Mouse (Mus musculus) CH12.LX (cell line): ENCODE measurements around the gene Sh3tc1.

ENCODE experiments used
- CHD2 ChIP-seq: IDR thresholded peaks from 2 replicates; pipeline ENCODE4 v1.6.1; 2011; ENCODE audit warnings: low read length, improper control_type of control experiment
- CTCF ChIP-seq, 2 experiments: IDR thresholded peaks in 1 of 2; conservative IDR thresholded peaks in 1 of 2; 2 replicates each; pipeline ENCODE4 v1.5.1; 2011 to 2012; ENCODE audit warnings: low read depth in 2 of 2, low read length in 2 of 2, improper control_type of control experiment in 1 of 2, inconsistent platforms in 1 of 2, mild to moderate bottlenecking in 1 of 2, moderate library complexity in 1 of 2
- ELF1 ChIP-seq: IDR thresholded peaks from 2 replicates; pipeline ENCODE4 v1.6.1; 2014; ENCODE audit warnings: low read depth, mild to moderate bottlenecking, inconsistent platforms, low read length, improper control_type of control experiment
- HCFC1 ChIP-seq: IDR thresholded peaks from 2 replicates; pipeline ENCODE4 v1.6.1; 2012; ENCODE audit warnings: low read depth, mild to moderate bottlenecking, inconsistent platforms, low read length, improper control_type of control experiment
- MAX ChIP-seq: IDR thresholded peaks from 2 replicates; pipeline ENCODE4 v1.6.1; 2011; ENCODE audit warnings: low read length, improper control_type of control experiment
- MXI1 ChIP-seq: IDR thresholded peaks from 2 replicates; pipeline ENCODE4 v1.6.1; 2011; ENCODE audit warnings: mild to moderate bottlenecking, low read depth, low read length, improper control_type of control experiment
- NRF1 ChIP-seq: IDR thresholded peaks from 2 replicates; pipeline ENCODE4 v1.6.1; 2014; ENCODE audit warnings: low read depth, mild to moderate bottlenecking, inconsistent platforms, low read length, improper control_type of control experiment, moderate library complexity
- POLR2A ChIP-seq: IDR thresholded peaks from 2 replicates; pipeline ENCODE4 v1.6.1; 2011; ENCODE audit warnings: low read depth, mild to moderate bottlenecking, improper control_type of control experiment, low read length
- UBTF ChIP-seq: IDR thresholded peaks from 2 replicates; pipeline ENCODE4 v1.6.1; 2012; ENCODE audit warnings: low read depth, mild to moderate bottlenecking, inconsistent platforms, low read length, improper control_type of control experiment, moderate library complexity

GRCm38 (mm10) chr5:35655753-35656485, 83.9 kb downstream of the Sh3tc1 start:
- no peak for TF ChIP-seq MXI1
- no peak for TF ChIP-seq CHD2
- no peak for TF ChIP-seq UBTF
- no peak for TF ChIP-seq CTCF (conservative IDR thresholded peaks at IDR 0.05 in 1 of 2, IDR thresholded peaks at IDR 0.05 in 1 of 2; ENCODE audit: low read depth in 2 of 2, low read length in 2 of 2)
- TF ChIP-seq POLR2A, result no peak
- TF ChIP-seq NRF1, result no peak
- no peak for TF ChIP-seq MAX
- no peak for TF ChIP-seq ELF1
- no peak for TF ChIP-seq HCFC1
